Mouse (Mus musculus) heart, embryonic 14.5 days (tissue): Measurements from ENCODE around the gene 4930432K21Rik. TPM values are rescaled to one million over a fixed set of nuclear protein-coding genes. Genes with fewer than 3 reads are reported as not detected.

ENCODE experiments used
- ATAC-seq: fragments of 200-750 bp; cut with Nextera tagmentation; 2 replicates; pipeline ENCODE4 v1.8.0; 2017; ENCODE audit warnings: low read depth, moderate TSS enrichment; ENCODE audit not compliant: insufficient number of reproducible peaks, insufficient read depth, low FRiP score
- H3K27ac ChIP-seq, 2 experiments: fragments of 200-500 bp in 1 of 2; fragments of 300-500 bp in 1 of 2; sonication (generic) in 1 of 2; replicated peaks in 1 of 2; 2 replicates each; pipeline ENCODE4 v1.5.1; 2012 to 2014; ENCODE audit warnings: low read depth in 2 of 2, low read length in 2 of 2, control low read depth in 1 of 2, mild to moderate bottlenecking in 1 of 2, mixed read lengths in 1 of 2; ENCODE audit not compliant: control insufficient read depth in 1 of 2, insufficient read depth in 1 of 2
- H3K27me3 ChIP-seq: fragments of 300-500 bp; sonication (generic); 2 replicates; pipeline ENCODE4 v1.6.1; 2014; ENCODE audit warnings: mild to moderate bottlenecking, low read length, control low read depth; ENCODE audit not compliant: control insufficient read depth, insufficient read depth
- H3K36me3 ChIP-seq: fragments of 300-500 bp; sonication (generic); 2 replicates; pipeline ENCODE4 v1.6.1; 2014; ENCODE audit warnings: mild to moderate bottlenecking, control low read depth, low read length, mixed read lengths; ENCODE audit not compliant: control insufficient read depth, insufficient read depth
- H3K4me1 ChIP-seq, 2 experiments: fragments of 200-500 bp in 1 of 2; fragments of 300-500 bp in 1 of 2; sonication (generic) in 1 of 2; 2 replicates each; pipeline ENCODE4 v1.6.1; 2012 to 2014; ENCODE audit warnings: low read length in 2 of 2, control low read depth in 1 of 2, mixed read lengths in 1 of 2; ENCODE audit not compliant: control insufficient read depth in 2 of 2, insufficient read depth in 2 of 2
- H3K4me2 ChIP-seq: fragments of 300-500 bp; sonication (generic); 2 replicates; pipeline ENCODE4 v1.6.1; 2014; ENCODE audit warnings: mild to moderate bottlenecking, low read length
- H3K4me3 ChIP-seq, 2 experiments: fragments of 200-500 bp in 1 of 2; fragments of 300-500 bp in 1 of 2; sonication (generic) in 1 of 2; 2 replicates each; pipeline ENCODE4 v1.5.1; 2012 to 2014; ENCODE audit warnings: low read length in 2 of 2, mild to moderate bottlenecking in 2 of 2, control low read depth in 1 of 2, low read depth in 1 of 2, moderate library complexity in 1 of 2; ENCODE audit not compliant: control insufficient read depth in 1 of 2, insufficient read depth in 1 of 2
- H3K9ac ChIP-seq: fragments of 300-500 bp; sonication (generic); 2 replicates; pipeline ENCODE4 v1.6.1; 2014; ENCODE audit warnings: mild to moderate bottlenecking, low read length
- H3K9me3 ChIP-seq: fragments of 300-500 bp; sonication (generic); 2 replicates; pipeline ENCODE4 v1.6.1; 2016; ENCODE audit warnings: low read length, control low read depth; ENCODE audit not compliant: control insufficient read depth
- WGBS: fragments of 180-500 bp; shearing (Covaris S2); extraction: QIAGEN DNeasy Blood & Tissue Kit; methylation state at CpG from one replicate; pipeline ENCODE4 v1.1.7; 2014; 5-methylcytosine and 5-hydroxymethylcytosine counted together
- polyA plus RNA-seq: library from polyadenylated mRNA; unstranded; fragments of >200 nt; fragmentation: Nextera tagmentation; extraction: Ambion mirVana; gene quantifications from 2 replicates; pipeline ENCODE4 v1.2.1, GENCODE M21; 2014

Gene 4930432K21Rik
- polyA plus RNA-seq, 1 experiment from 2014 or later: 0.63 TPM

- Histone ChIP-seq H3K9ac (no peak overlapping the region), H3K9me3 (no peaks in the 10 kb centered on the region), H3K27ac (no peak overlapping the region), H3K36me3 (peaks cover 11% of the 10 kb centered on the region; the same call in 1 of the 2 replicates), H3K27me3 (no peaks in the 10 kb centered on the region), H3K4me1 (peaks cover 8 to 14% of the 10 kb centered on the region in 2 experiments; a peak in 3 of 4 replicates), H3K4me2 (no peak overlapping the region), H3K4me3 (no peak overlapping the region)
- ATAC-seq: no peak
- 83% methylated on average over 3 of the region's 3 CpGs for WGBS
Observed at GRCm38 (mm10) chr8:84149181-84149580, 1.4 kb downstream of the 4930432K21Rik start.

DNA sequence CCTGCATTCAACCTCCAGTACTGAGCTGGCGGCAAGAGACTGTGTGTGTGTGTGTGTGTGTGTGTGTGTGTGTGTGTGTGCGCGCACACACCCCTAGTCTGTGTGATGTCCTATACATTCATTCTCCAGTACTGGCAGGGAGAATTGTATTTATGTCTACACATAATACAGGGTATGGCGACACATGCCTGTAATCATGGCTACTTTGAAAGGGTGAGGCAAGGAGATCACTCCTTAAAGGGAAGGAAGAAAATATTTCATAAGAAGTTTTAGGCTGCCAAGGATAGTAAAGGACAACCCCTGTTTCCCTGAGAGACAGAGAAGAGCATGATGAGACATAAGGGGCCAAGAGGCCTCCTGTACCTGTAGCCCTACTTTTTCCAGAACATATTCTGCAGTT, 9.8 kb downstream of the 4930432K21Rik start:
- no peak for ATAC-seq
- H3K27me3 ChIP-seq: no peaks in the 10 kb centered on the region
- H3K9ac ChIP-seq: no peak overlapping the region
- 82% methylated on average over 4 of the region's 4 CpGs for WGBS
- H3K9me3 ChIP-seq: no peaks in the 10 kb centered on the region
- no peaks in the 10 kb centered on the region for H3K36me3 ChIP-seq
- H3K4me1 ChIP-seq: no peaks in the 10 kb centered on the region
- no peak overlapping the region for H3K27ac ChIP-seq
- H3K4me2 ChIP-seq: no peak overlapping the region
- H3K4me3 ChIP-seq: no peak overlapping the region

GRCm38 (mm10) chr8:84167696-84168095, 19.9 kb downstream of the 4930432K21Rik start:
- Histone ChIP-seq H3K4me2 (no peak overlapping the region), H3K4me3 (no peak overlapping the region), H3K27ac (no peak overlapping the region), H3K4me1 (peaks cover 14 to 24% of the 10 kb centered on the region in 2 experiments), H3K36me3 (peaks cover 21% of the 10 kb centered on the region), H3K9me3 (no peaks in the 10 kb centered on the region), H3K9ac (peak overlapping the region; percentile 21; the same call in 1 of the 2 replicates), H3K27me3 (no peaks in the 10 kb centered on the region)
- no peak for ATAC-seq
- 62% methylated on average over 2 of the region's 2 CpGs for WGBS

- H3K27ac ChIP-seq: no peak overlapping the region
- H3K9me3 ChIP-seq: no peaks in the 10 kb centered on the region
- H3K4me3 ChIP-seq: no peak overlapping the region
- no peak overlapping the region for H3K4me2 ChIP-seq
- H3K27me3 ChIP-seq: no peaks in the 10 kb centered on the region
- 84% methylated on average over 5 of the region's 5 CpGs for whole genome bisulfite sequencing
- H3K4me1 ChIP-seq: peaks cover 14 to 24% of the 10 kb centered on the region in 2 experiments
- H3K9ac ChIP-seq: no peak overlapping the region
- peaks cover 33% of the 10 kb centered on the region for H3K36me3 ChIP-seq
- no peak for ATAC-seq
Observed at GRCm38 (mm10) chr8:84170096-84170495, 22.3 kb downstream of the 4930432K21Rik start.

DNA sequence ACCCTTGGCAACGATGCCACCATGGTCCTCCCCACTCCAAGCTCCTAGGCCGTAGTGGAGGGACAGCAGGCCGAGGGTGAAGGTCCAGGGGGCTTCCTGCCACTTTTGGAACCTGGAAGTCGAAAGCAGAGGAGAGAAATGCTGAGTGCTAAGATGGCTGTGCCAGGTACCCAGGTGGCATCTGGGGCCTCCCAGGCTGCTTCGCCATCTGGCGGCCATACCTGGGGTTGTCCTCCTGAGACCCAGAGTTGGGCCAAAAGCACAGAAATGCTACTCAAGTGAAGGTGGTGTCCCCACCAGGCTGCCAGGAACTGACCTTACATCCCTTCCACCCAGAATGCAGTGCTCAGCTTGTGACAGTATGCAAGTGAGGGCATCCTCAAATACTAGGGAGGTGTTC, 26.0 kb downstream of the 4930432K21Rik start:
- Histone ChIP-seq H3K4me2 (no peak overlapping the region), H3K27me3 (no peaks in the 10 kb centered on the region), H3K9me3 (no peaks in the 10 kb centered on the region), H3K27ac (no peak overlapping the region), H3K4me3 (no peak overlapping the region), H3K36me3 (peaks cover 40% of the 10 kb centered on the region), H3K9ac (no peak overlapping the region), H3K4me1 (peaks cover 3 to 15% of the 10 kb centered on the region in 2 experiments; a peak in 3 of 4 replicates)
- 85% methylated on average over 6 of the region's 6 CpGs for WGBS
- no peak for ATAC-seq

- Histone ChIP-seq H3K9ac (peak overlapping the region; percentile 50; the same call in 1 of the 2 replicates), H3K27me3 (no peaks in the 10 kb centered on the region), H3K27ac (no peak overlapping the region), H3K9me3 (no peaks in the 10 kb centered on the region), H3K4me2 (0 out of 2 replicates have a peak overlapping the region, but pooled peaks have one; percentile 11), H3K4me1 (peaks cover 16 to 42% of the 10 kb centered on the region in 2 experiments), H3K36me3 (peaks cover 31% of the 10 kb centered on the region), H3K4me3 (no peak overlapping the region)
- 26% methylated on average over 3 of the region's 3 CpGs for WGBS
- ATAC-seq: no peak
Observed at GRCm38 (mm10) chr8:84176560-84176959, 28.7 kb downstream of the 4930432K21Rik start.

DNA sequence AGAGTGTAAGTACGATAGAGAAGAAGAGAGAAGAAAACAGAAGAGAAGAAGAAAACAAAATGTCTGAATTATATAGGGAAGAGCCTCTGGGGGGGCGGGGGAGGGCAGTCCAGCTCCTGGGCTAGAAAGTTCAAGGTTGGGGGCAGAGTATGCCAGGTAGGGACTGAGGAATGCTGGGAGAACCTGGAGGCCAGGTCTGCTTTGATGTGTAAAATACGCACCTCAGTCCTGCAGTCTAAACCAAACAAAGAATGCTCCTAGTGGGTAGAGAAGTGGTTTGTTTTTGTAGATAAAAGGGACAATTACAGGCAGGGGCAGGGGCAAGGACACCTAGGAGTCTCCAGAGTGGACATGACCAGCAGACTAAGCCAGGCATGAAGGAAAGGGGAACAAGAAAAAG, 29.6 kb downstream of the 4930432K21Rik start:
- no peak overlapping the region for H3K4me3 ChIP-seq
- ATAC-seq: no peak
- H3K4me1 ChIP-seq: peaks cover 16 to 44% of the 10 kb centered on the region in 2 experiments
- H3K9ac ChIP-seq: no peak overlapping the region
- H3K36me3 ChIP-seq: peaks cover 22% of the 10 kb centered on the region
- H3K9me3 ChIP-seq: no peaks in the 10 kb centered on the region
- H3K27me3 ChIP-seq: no peaks in the 10 kb centered on the region
- H3K4me2 ChIP-seq: no peak overlapping the region
- 94% methylated on average over 3 of the region's 3 CpGs for WGBS
- no peak overlapping the region for H3K27ac ChIP-seq

GRCm38 (mm10) chr8:84178592-84178991, 30.8 kb downstream of the 4930432K21Rik start:
- 85% methylated on average over 8 of the region's 8 CpGs for WGBS
- no peaks in the 10 kb centered on the region for H3K27me3 ChIP-seq
- H3K27ac ChIP-seq: no peak overlapping the region
- H3K4me2 ChIP-seq: no peak overlapping the region
- no peaks in the 10 kb centered on the region for H3K9me3 ChIP-seq
- peaks cover 19 to 50% of the 10 kb centered on the region in 2 experiments for H3K4me1 ChIP-seq
- H3K36me3 ChIP-seq: peaks cover 10% of the 10 kb centered on the region
- ATAC-seq: no peak
- no peak overlapping the region for H3K9ac ChIP-seq
- H3K4me3 ChIP-seq: no peak overlapping the region
